Mouse (Mus musculus) liver, adult (tissue): Measurements from ENCODE around the gene Trim28.

Experiments
- GATA4 ChIP-seq: IDR thresholded peaks from 2 replicates; pipeline ENCODE4 v1.6.1; 2014; ENCODE audit warnings: mild to moderate bottlenecking, low read length; ENCODE audit not compliant: insufficient replicate concordance

Gene Trim28

GRCm38 (mm10) chr7:13056913-13057700 lies 58.2 kb downstream of the Trim28 start:
- no peak for TF ChIP-seq GATA4

GRCm38 (mm10) chr7:13059536-13059935 lies 60.6 kb downstream of the Trim28 start:
- no peak for TF ChIP-seq GATA4

GRCm38 (mm10) chr7:13072293-13072692 lies 73.4 kb downstream of the Trim28 start:
- TF ChIP-seq GATA4: no peak
